Mouse (Mus musculus) megakaryocyte, embryonic 14.5 days (primary cell): ENCODE results near the gene Fbxl19.

Experiments
- FLI1 ChIP-seq: IDR thresholded peaks from 2 replicates; pipeline ENCODE4 v1.6.1; 2012; ENCODE audit warnings: low read length, inconsistent platforms, mixed read lengths
- GATA1 ChIP-seq: IDR thresholded peaks from 3 replicates; pipeline ENCODE4 v1.6.1; 2012; ENCODE audit warnings: mixed read lengths, low read length, inconsistent platforms, borderline replicate concordance

GRCm38 (mm10) chr7:127785308-127785707, 41.0 kb downstream of the Fbxl19 start, which contains the start of gene Gm49388:
- TF ChIP-seq GATA1 (no peak), FLI1 (no peak)
